Mouse (Mus musculus): ENCODE data around the gene Cd164.

DNA sequence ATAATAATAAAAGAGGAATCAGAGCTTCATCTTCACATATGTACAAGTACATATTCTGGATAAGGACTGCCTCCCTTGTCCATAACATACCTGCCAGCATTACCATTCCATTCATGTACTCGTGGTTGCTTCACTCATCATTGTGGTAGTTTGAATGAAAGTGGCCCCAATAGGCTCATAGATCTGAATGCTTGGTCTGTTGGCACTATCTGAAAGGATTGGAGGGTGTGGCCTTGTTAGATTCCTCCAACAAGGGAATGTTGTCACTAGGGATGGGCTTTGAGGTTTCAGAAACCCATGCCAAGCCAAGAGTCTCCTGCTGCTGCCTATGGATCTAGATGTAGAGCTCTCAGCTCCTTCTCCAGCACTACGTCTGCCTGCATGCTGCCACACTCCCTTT lies 16.8 kb downstream of the Cd164 start:
- TF ChIP-seq CTCF (IDR thresholded peaks at IDR 0.05; ENCODE audit: low read depth): no peak
- no peak for TF ChIP-seq EP300 (IDR thresholded peaks at IDR 0.05; ENCODE audit: low read depth)

All from heart, postnatal 0 days (tissue).